Mouse (Mus musculus): ENCODE measurements around the gene Afap1l2. TPM values are rescaled to one million over a fixed set of nuclear protein-coding genes. Genes with fewer than 3 reads are reported as not detected.

Gene Afap1l2
- polyA plus RNA-seq, 1 experiment, result 5.9 TPM

GRCm38 (mm10) chr19:56940507-56940906 lies 67.5 kb downstream of the Afap1l2 start:
- TF ChIP-seq POLR2A (IDR thresholded peaks at IDR 0.05; ENCODE audit: control insufficient read depth, extremely low read depth, insufficient read depth, low read length, poor library complexity), result no peak
- no peak for TF ChIP-seq CTCF (IDR thresholded peaks at IDR 0.05; ENCODE audit: borderline replicate concordance, control insufficient read depth, extremely low read depth, insufficient read depth, low read length, poor library complexity)
- Histone ChIP-seq H3K27ac (ENCODE audit: control insufficient read depth, insufficient read depth, low read length) (no peak overlapping the region), H3K4me1 (replicated peaks; ENCODE audit: control insufficient read depth, insufficient read depth, low read length) (no peaks in the 10 kb centered on the region), H3K36me3 (ENCODE audit: control insufficient read depth, insufficient read depth, low read length) (no peaks in the 10 kb centered on the region), H3K27me3 (ENCODE audit: control insufficient read depth, insufficient read depth, low read length) (no peaks in the 10 kb centered on the region), H3K4me3 (ENCODE audit: control insufficient read depth, insufficient read depth, low read length) (no peak overlapping the region)
- no peak for DNase-seq
- 94% methylated on average over 11 of the region's 11 CpGs for WGBS

- no peak for DNase-seq
- TF ChIP-seq CTCF (IDR thresholded peaks at IDR 0.05; ENCODE audit: borderline replicate concordance, control insufficient read depth, extremely low read depth, insufficient read depth, low read length, poor library complexity) (no peak), POLR2A (IDR thresholded peaks at IDR 0.05; ENCODE audit: control insufficient read depth, extremely low read depth, insufficient read depth, low read length, poor library complexity) (no peak)
- no peak overlapping the region for H3K27ac ChIP-seq (ENCODE audit: control insufficient read depth, insufficient read depth, low read length)
- no peaks in the 10 kb centered on the region for H3K27me3 ChIP-seq (ENCODE audit: control insufficient read depth, insufficient read depth, low read length)
- no peaks in the 10 kb centered on the region for H3K36me3 ChIP-seq (ENCODE audit: control insufficient read depth, insufficient read depth, low read length)
- 92% methylated on average over 9 of the region's 9 CpGs for WGBS
- H3K4me3 ChIP-seq (ENCODE audit: control insufficient read depth, insufficient read depth, low read length), result no peak overlapping the region
- no peaks in the 10 kb centered on the region for H3K4me1 ChIP-seq (replicated peaks; ENCODE audit: control insufficient read depth, insufficient read depth, low read length)
Measured at GRCm38 (mm10) chr19:56939826-56940225, 68.2 kb downstream of the Afap1l2 start.

GRCm38 (mm10) chr19:56937911-56938310 lies 70.1 kb downstream of the Afap1l2 start:
- H3K4me1 ChIP-seq (replicated peaks; ENCODE audit: control insufficient read depth, insufficient read depth, low read length), result no peaks in the 10 kb centered on the region
- H3K4me3 ChIP-seq (ENCODE audit: control insufficient read depth, insufficient read depth, low read length), result no peak overlapping the region
- no peak for TF ChIP-seq POLR2A (IDR thresholded peaks at IDR 0.05; ENCODE audit: control insufficient read depth, extremely low read depth, insufficient read depth, low read length, poor library complexity)
- TF ChIP-seq CTCF (IDR thresholded peaks at IDR 0.05; ENCODE audit: borderline replicate concordance, control insufficient read depth, extremely low read depth, insufficient read depth, low read length, poor library complexity), result no peak
- WGBS, result 97% methylated on average over 5 of the region's 5 CpGs
- H3K36me3 ChIP-seq (ENCODE audit: control insufficient read depth, insufficient read depth, low read length), result no peaks in the 10 kb centered on the region
- H3K27me3 ChIP-seq (ENCODE audit: control insufficient read depth, insufficient read depth, low read length), result no peaks in the 10 kb centered on the region
- H3K27ac ChIP-seq (ENCODE audit: control insufficient read depth, insufficient read depth, low read length), result no peak overlapping the region
- DNase-seq, result no peak

DNA sequence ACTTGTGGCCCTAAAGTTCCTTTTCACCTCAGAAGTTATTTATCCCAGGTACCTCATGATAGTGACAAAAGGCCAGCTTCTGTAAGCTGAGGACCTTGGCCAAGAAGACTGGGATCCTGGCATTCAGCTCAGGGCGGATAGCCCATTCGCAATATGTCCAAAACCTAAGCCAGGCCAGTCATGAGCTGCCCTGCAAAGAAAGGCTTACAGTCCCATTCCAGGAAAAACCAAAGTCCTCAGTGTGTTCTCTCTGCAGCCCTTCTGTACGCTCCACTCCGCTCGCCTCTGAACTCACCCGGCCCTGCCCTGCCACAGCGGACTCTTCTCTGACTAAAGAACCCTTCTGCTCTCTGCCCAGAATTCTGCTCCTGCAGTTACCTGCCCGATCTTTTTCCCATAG lies 71.8 kb downstream of the Afap1l2 start:
- Histone ChIP-seq H3K27ac (ENCODE audit: control insufficient read depth, insufficient read depth, low read length) (no peak overlapping the region), H3K4me3 (ENCODE audit: control insufficient read depth, insufficient read depth, low read length) (no peak overlapping the region), H3K27me3 (ENCODE audit: control insufficient read depth, insufficient read depth, low read length) (no peaks in the 10 kb centered on the region), H3K36me3 (ENCODE audit: control insufficient read depth, insufficient read depth, low read length) (no peaks in the 10 kb centered on the region), H3K4me1 (replicated peaks; ENCODE audit: control insufficient read depth, insufficient read depth, low read length) (no peaks in the 10 kb centered on the region)
- DNase-seq, result no peak
- TF ChIP-seq POLR2A (IDR thresholded peaks at IDR 0.05; ENCODE audit: control insufficient read depth, extremely low read depth, insufficient read depth, low read length, poor library complexity), result no peak
- TF ChIP-seq CTCF (IDR thresholded peaks at IDR 0.05; ENCODE audit: borderline replicate concordance, control insufficient read depth, extremely low read depth, insufficient read depth, low read length, poor library complexity), result no peak
- WGBS, result 98% methylated on average over 8 of the region's 8 CpGs

- Histone ChIP-seq H3K4me1 (replicated peaks; ENCODE audit: control insufficient read depth, insufficient read depth, low read length) (no peaks in the 10 kb centered on the region), H3K4me3 (ENCODE audit: control insufficient read depth, insufficient read depth, low read length) (no peak overlapping the region), H3K27me3 (ENCODE audit: control insufficient read depth, insufficient read depth, low read length) (no peaks in the 10 kb centered on the region), H3K27ac (ENCODE audit: control insufficient read depth, insufficient read depth, low read length) (no peak overlapping the region), H3K36me3 (ENCODE audit: control insufficient read depth, insufficient read depth, low read length) (no peaks in the 10 kb centered on the region)
- peak; percentile 8 for DNase-seq
- 93% methylated on average over 7 of the region's 7 CpGs for WGBS
- no peak for TF ChIP-seq CTCF (IDR thresholded peaks at IDR 0.05; ENCODE audit: borderline replicate concordance, control insufficient read depth, extremely low read depth, insufficient read depth, low read length, poor library complexity)
- TF ChIP-seq POLR2A (IDR thresholded peaks at IDR 0.05; ENCODE audit: control insufficient read depth, extremely low read depth, insufficient read depth, low read length, poor library complexity), result no peak
Measured at GRCm38 (mm10) chr19:56935777-56936176, 72.3 kb downstream of the Afap1l2 start.

DNA sequence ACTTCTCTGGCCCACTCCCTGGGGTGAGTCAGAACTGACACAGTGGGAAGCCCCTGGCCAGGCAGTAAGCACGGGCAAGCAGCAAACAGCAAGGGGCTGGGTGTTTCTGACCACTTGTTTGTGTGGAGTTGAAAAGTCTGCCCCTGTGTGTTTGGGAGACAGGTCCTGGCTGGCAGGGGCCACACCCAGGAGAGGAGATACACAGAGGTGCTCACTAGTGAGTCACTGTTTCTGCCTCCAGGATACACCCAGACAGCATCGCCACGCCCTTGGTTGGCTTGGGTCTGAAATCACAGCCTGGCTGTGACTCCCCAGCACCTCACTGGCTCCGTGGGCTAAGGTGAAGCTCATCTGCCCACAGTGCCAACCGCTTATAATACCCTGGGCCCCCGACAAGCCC lies 72.9 kb downstream of the Afap1l2 start:
- WGBS, result 91% methylated on average over 6 of the region's 6 CpGs
- DNase-seq, result no peak
- Histone ChIP-seq H3K27me3 (ENCODE audit: control insufficient read depth, insufficient read depth, low read length) (no peaks in the 10 kb centered on the region), H3K36me3 (ENCODE audit: control insufficient read depth, insufficient read depth, low read length) (no peaks in the 10 kb centered on the region), H3K4me3 (ENCODE audit: control insufficient read depth, insufficient read depth, low read length) (no peak overlapping the region), H3K27ac (ENCODE audit: control insufficient read depth, insufficient read depth, low read length) (no peak overlapping the region), H3K4me1 (replicated peaks; ENCODE audit: control insufficient read depth, insufficient read depth, low read length) (no peaks in the 10 kb centered on the region)
- TF ChIP-seq POLR2A (IDR thresholded peaks at IDR 0.05; ENCODE audit: control insufficient read depth, extremely low read depth, insufficient read depth, low read length, poor library complexity), result no peak
- TF ChIP-seq CTCF (IDR thresholded peaks at IDR 0.05; ENCODE audit: borderline replicate concordance, control insufficient read depth, extremely low read depth, insufficient read depth, low read length, poor library complexity), result no peak

DNA sequence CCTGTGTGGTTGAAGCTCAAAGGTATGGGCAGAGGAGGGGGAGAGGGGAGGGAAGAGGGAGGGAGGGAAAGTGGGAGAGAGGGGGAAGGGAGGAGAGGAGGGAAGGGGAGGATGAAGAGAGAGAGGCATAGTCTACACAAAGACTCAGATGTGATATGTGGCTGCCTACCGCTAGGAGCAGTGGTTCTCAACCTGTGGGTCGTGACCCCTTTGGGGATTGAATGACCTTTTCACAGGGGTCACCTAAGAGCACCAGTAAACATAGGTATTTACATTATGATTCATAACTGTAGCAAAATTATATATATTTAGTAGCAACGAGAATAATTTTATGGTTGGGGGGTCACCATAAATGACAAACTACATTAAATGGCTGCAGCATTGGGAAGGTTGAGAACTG lies 74.2 kb downstream of the Afap1l2 start:
- Histone ChIP-seq H3K4me1 (replicated peaks; ENCODE audit: control insufficient read depth, insufficient read depth, low read length) (no peaks in the 10 kb centered on the region), H3K4me3 (ENCODE audit: control insufficient read depth, insufficient read depth, low read length) (no peak overlapping the region), H3K27me3 (ENCODE audit: control insufficient read depth, insufficient read depth, low read length) (no peaks in the 10 kb centered on the region), H3K36me3 (ENCODE audit: control insufficient read depth, insufficient read depth, low read length) (no peaks in the 10 kb centered on the region), H3K27ac (ENCODE audit: control insufficient read depth, insufficient read depth, low read length) (no peak overlapping the region)
- TF ChIP-seq POLR2A (IDR thresholded peaks at IDR 0.05; ENCODE audit: control insufficient read depth, extremely low read depth, insufficient read depth, low read length, poor library complexity), result no peak
- no peak for TF ChIP-seq CTCF (IDR thresholded peaks at IDR 0.05; ENCODE audit: borderline replicate concordance, control insufficient read depth, extremely low read depth, insufficient read depth, low read length, poor library complexity)
- no peak for DNase-seq
- 92% methylated on average over 3 of the region's 3 CpGs for WGBS

Measured in thymus, adult 2 months (tissue).